Mouse (Mus musculus) brain, embryonic 14.5 days (tissue): ENCODE measurements at regions not wholly inside any gene's neighbourhood (a gene's known extent, or its start where the extent isn't known, plus 50 kb on each side); places are given as distances from the start of the nearest gene placed in this dataset.

Experiments
- CTCF ChIP-seq: fragments of 200-500 bp; IDR thresholded peaks from 2 replicates; pipeline ENCODE4 v1.5.1; 2012; ENCODE audit warnings: inconsistent platforms, mild to moderate bottlenecking, moderate library complexity, borderline replicate concordance; ENCODE audit not compliant: insufficient read depth, insufficient read length; ENCODE audit errors: extremely low read depth
- POLR2A ChIP-seq: fragments of 200-500 bp; IDR thresholded peaks from 2 replicates; pipeline ENCODE4 v1.6.1; 2012; ENCODE audit warnings: mild to moderate bottlenecking, inconsistent platforms, borderline replicate concordance; ENCODE audit not compliant: poor library complexity, insufficient read depth, insufficient read length, severe bottlenecking; ENCODE audit errors: extremely low read depth

- no peak for TF ChIP-seq CTCF
- no peak for TF ChIP-seq POLR2A
These were observed 158.9 kb upstream of the Id4 start for GRCm38 (mm10) chr13:48102156-48102555.
